ENCODE assay signal across 8 mouse cellular contexts in the genomic region with DNA sequence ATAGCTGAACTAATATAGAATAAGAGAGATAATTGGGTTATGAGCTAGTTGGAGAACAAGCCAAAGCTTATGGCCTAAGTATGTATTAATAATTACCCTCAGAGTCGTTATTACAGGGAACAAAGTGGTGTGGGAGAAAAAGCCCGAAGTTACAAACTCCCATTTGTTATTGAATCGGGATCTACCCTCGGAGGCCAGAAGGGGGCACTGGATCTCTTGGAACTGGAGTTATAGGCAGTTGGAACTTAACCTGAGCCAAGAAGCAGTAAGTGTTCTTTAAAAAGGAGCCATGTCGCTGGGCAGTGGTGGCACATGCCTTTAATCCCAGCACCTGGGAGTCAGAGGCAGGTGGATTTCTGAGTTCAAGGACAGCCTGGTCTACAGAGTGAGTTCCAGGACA. TPM values are rescaled to one million over a fixed set of nuclear protein-coding genes. Genes with fewer than 3 reads are reported as not detected.
DNase-seq lines count a peak whose midpoint lies in the region; ATAC-seq and TF ChIP-seq lines count a peak whose summit lies in the region.

No protein-coding gene starts in this region.

- no peak for TF ChIP-seq EP300 in liver, embryonic 14.5 days (IDR thresholded peaks at IDR 0.05; ENCODE audit: low read depth)

- H3K4me2 ChIP-seq in liver, embryonic 14.5 days (ENCODE audit: low read depth) = no peak overlapping the region

- peak; percentile 48 for DNase-seq in CD4-positive, CD25-positive, alpha-beta regulatory T cell, adult 2 months (ENCODE audit: low read depth, low spot score)
- peak in 1 of 2 experiments; percentile 47 for DNase-seq in left cerebral cortex, adult 2 months (ENCODE audit: extremely low spot score in 1 of 2, low spot score in 2 of 2)
- no peak for DNase-seq in left cerebral cortex, adult 11 months (ENCODE audit: low spot score)
- DNase-seq in adrenal gland, postnatal 36 days = peak; percentile 63 to 74
- DNase-seq in liver, embryonic 14.5 days (ENCODE audit: low read depth in 3 of 3, low spot score in 3 of 3) = no peak
- DNase-seq in right cerebral cortex, postnatal 4 days = peak; percentile 66

- H3K27ac ChIP-seq in left cerebral cortex, adult 2 months = no peak overlapping the region
- H3K27ac ChIP-seq in liver, embryonic 14.5 days = no peak overlapping the region

- H3K9ac ChIP-seq in liver, embryonic 14.5 days (replicated peaks) = no peak overlapping the region

- ATAC-seq in CD4-positive, CD25-positive, alpha-beta regulatory T cell, adult 4 months = no peak
- ATAC-seq in granulocyte monocyte progenitor cell, adult 5-6 weeks (replicated peaks; ENCODE audit: poor library complexity, severe bottlenecking) = peak; percentile 20
- no peak for ATAC-seq in liver, embryonic 14.5 days (ENCODE audit: insufficient read depth)

- intact Hi-C loops in left cerebral cortex, adult 2 months (cut with DNase I) = loop anchor here (5.0 kb wide), 2 partner anchors 445 to 545 kb away; no protein-coding TSS in a partner anchor

- no peaks in the 10 kb centered on the region for H3K9me3 ChIP-seq in liver, embryonic 14.5 days (ENCODE audit: control insufficient read depth, low read length)

- H3K4me1 ChIP-seq in liver, embryonic 14.5 days (replicated peaks; ENCODE audit: control insufficient read depth in 2 of 2, insufficient read depth in 2 of 2, low read length in 1 of 2) = no peaks in the 10 kb centered on the region

- no peak overlapping the region for H3K4me3 ChIP-seq in left cerebral cortex, adult 2 months
- H3K4me3 ChIP-seq in liver, embryonic 14.5 days (ENCODE audit: insufficient read depth in 1 of 2, low read depth in 2 of 2, low read length in 2 of 2) = no peak overlapping the region

- WGBS in liver, embryonic 14.5 days (ENCODE audit: insufficient replicate concordance) = 13% methylated on average over 5 of the region's 5 CpGs

- no peaks in the 10 kb centered on the region for H3K36me3 ChIP-seq in liver, embryonic 14.5 days (replicated peaks; ENCODE audit: control insufficient read depth, insufficient read depth, low read depth)

- H3K27me3 ChIP-seq in liver, embryonic 14.5 days (ENCODE audit: control insufficient read depth, insufficient read depth, low read length) = peaks cover 35% of the 10 kb centered on the region

- peak; percentile 61 for TF ChIP-seq CTCF in left cerebral cortex, adult 2 months (IDR thresholded peaks at IDR 0.05)
- TF ChIP-seq CTCF in liver, embryonic 14.5 days (IDR thresholded peaks at IDR 0.05; ENCODE audit: low read depth) = peak; percentile 57

RNA-seq across cellular contexts. Expression of gene Flt3, which starts 2.2 kb away (rescaled TPM):
- under 1 TPM in 1 of 2 experiments, not detected in 1; 0.37 TPM for polyA plus RNA-seq in CD4-positive, CD25-positive, alpha-beta regulatory T cell, adult 4 months (2017; shearing (Covaris generic))
- total RNA-seq in left cerebral cortex, adult 2 months (2021) = 1 to 10 TPM; 7.2 to 8.0 TPM
- under 1 TPM in 1 of 2 experiments, not detected in 1; 0.43 TPM for total RNA-seq in adrenal gland, postnatal 36 days (2021)
- total RNA-seq in granulocyte monocyte progenitor cell, adult 5-6 weeks (2014; fragmentation: Nextera tagmentation) = 5.3 and 12.4 TPM in 2 replicates
- 4.7 and 7.3 TPM in 2 replicates for total RNA-seq in granulocyte monocyte progenitor cell, adult 5-6 weeks (2017)
- 0.65 and 0.88 TPM in 2 replicates for polyA plus RNA-seq in liver, embryonic 14.5 days (2012; rRNA removed)
- polyA plus RNA-seq in liver, embryonic 14.5 days (2014; fragmentation: Nextera tagmentation; extraction: Ambion mirVana) = 1.2 and 1.3 TPM in 2 replicates

RNA-seq across cellular contexts. Expression of gene Pan3, which starts 27.5 kb away (rescaled TPM):
- 100 to 1,000 TPM; 180 to 227 TPM for polyA plus RNA-seq in CD4-positive, CD25-positive, alpha-beta regulatory T cell, adult 4 months (2017; shearing (Covaris generic))
- total RNA-seq in left cerebral cortex, adult 2 months (2021) = 10 to 100 TPM; 92.7 to 99.7 TPM
- 100 to 1,000 TPM in 1 of 2 experiments, 10 to 100 TPM in 1; 92.1 to 101 TPM for total RNA-seq in adrenal gland, postnatal 36 days (2021)
- total RNA-seq in granulocyte monocyte progenitor cell, adult 5-6 weeks (2014; fragmentation: Nextera tagmentation) = 209 and 282 TPM in 2 replicates
- total RNA-seq in granulocyte monocyte progenitor cell, adult 5-6 weeks (2017) = 147 and 198 TPM in 2 replicates
- 11.5 and 17.2 TPM in 2 replicates for polyA plus RNA-seq in liver, embryonic 14.5 days (2012; rRNA removed)
- 31.3 and 33.3 TPM in 2 replicates for polyA plus RNA-seq in liver, embryonic 14.5 days (2014; fragmentation: Nextera tagmentation; extraction: Ambion mirVana)

Comparison
In these comparisons a context has a peak if more than half of its experiments do, and no peak if none do; other contexts are left out.
1. DNase-seq: peak in CD4-positive, CD25-positive, alpha-beta regulatory T cell, adult 2 months (single experiment), adrenal gland, postnatal 36 days (2 of 2) and right cerebral cortex, postnatal 4 days (single experiment); none in left cerebral cortex, adult 11 months (single experiment) and liver, embryonic 14.5 days (0 of 3).